Mouse (Mus musculus) midbrain, embryonic 11.5 days (tissue): ENCODE data around the gene Cldn19. TPM values are rescaled to one million over a fixed set of nuclear protein-coding genes. Genes with fewer than 3 reads are reported as not detected.

Source experiments
- ATAC-seq: fragments of 200-750 bp; cut with Nextera tagmentation; 2 replicates; pipeline ENCODE4 v1.8.0; 2017; ENCODE audit warnings: moderate TSS enrichment, moderate library complexity; ENCODE audit not compliant: low FRiP score
- DNase-seq: peaks from one replicate; pipeline ENCODE4 v3.0.0; 2015; ENCODE audit warnings: low spot score; ENCODE audit errors: missing footprints
- H3K27ac ChIP-seq: fragments of 300-500 bp; sonication (generic); 2 replicates; pipeline ENCODE4 v1.5.1; 2014; ENCODE audit warnings: low read depth, low read length
- H3K27me3 ChIP-seq: fragments of 300-500 bp; sonication (generic); 2 replicates; pipeline ENCODE4 v1.6.1; 2014; ENCODE audit warnings: mild to moderate bottlenecking, low read length, moderate library complexity, mixed read lengths; ENCODE audit not compliant: control insufficient read depth, insufficient read depth
- H3K36me3 ChIP-seq: fragments of 300-500 bp; sonication (generic); 2 replicates; pipeline ENCODE4 v1.6.1; 2014; ENCODE audit warnings: mild to moderate bottlenecking, low read length, moderate library complexity, mixed read lengths; ENCODE audit not compliant: control insufficient read depth, insufficient read depth
- H3K4me1 ChIP-seq: fragments of 300-500 bp; sonication (generic); 2 replicates; pipeline ENCODE4 v1.6.1; 2014; ENCODE audit warnings: low read length; ENCODE audit not compliant: control insufficient read depth, insufficient read depth
- H3K4me2 ChIP-seq: fragments of 300-500 bp; sonication (generic); 2 replicates; pipeline ENCODE4 v1.6.1; 2014; ENCODE audit warnings: mild to moderate bottlenecking, moderate library complexity
- H3K4me3 ChIP-seq: fragments of 300-500 bp; sonication (generic); 2 replicates; pipeline ENCODE4 v1.5.1; 2014; ENCODE audit warnings: low read depth, low read length
- H3K9ac ChIP-seq: fragments of 300-500 bp; sonication (generic); 2 replicates; pipeline ENCODE4 v1.6.1; 2014; ENCODE audit warnings: low read length
- H3K9me3 ChIP-seq: fragments of 300-500 bp; sonication (generic); 2 replicates; pipeline ENCODE4 v1.6.1; 2016; ENCODE audit warnings: low read length; ENCODE audit not compliant: control insufficient read depth
- WGBS: fragments of 180-500 bp; shearing (Covaris S2); extraction: QIAGEN DNeasy Blood & Tissue Kit; methylation state at CpG from one replicate; pipeline ENCODE4 v1.1.7; 2014; 5-methylcytosine and 5-hydroxymethylcytosine counted together
- polyA plus RNA-seq: library from polyadenylated mRNA; unstranded; fragments of >200 nt; fragmentation: Nextera tagmentation; extraction: Ambion mirVana; gene quantifications from 2 replicates; pipeline ENCODE4 v1.2.1, GENCODE M21; 2014

The Cldn19 gene
- polyA plus RNA-seq, 1 experiment from 2014 or later: 0.49 TPM

DNA sequence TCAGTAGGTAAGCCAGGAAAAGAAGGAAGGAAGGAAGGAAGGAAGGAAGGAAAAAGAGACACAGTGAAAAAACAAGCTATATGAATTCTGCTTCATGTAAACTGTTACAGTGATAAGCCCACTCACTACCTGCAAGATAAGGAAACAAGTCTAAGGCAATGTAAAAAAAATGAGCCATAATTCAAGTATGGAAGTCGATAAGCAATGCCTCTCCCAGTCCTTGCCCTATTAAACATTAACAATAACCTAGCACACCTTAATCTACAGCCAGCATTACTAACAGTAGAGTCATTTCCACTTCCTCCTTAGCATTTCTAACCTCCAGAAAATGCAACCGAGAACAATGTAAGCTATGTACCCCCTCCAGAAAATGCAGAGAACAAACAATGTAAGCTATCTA, 30.1 kb downstream of the Cldn19 start:
- 88% methylated on average over 2 of the region's 2 CpGs for WGBS
- Histone ChIP-seq H3K27me3 (no peaks in the 10 kb centered on the region), H3K4me2 (no peak overlapping the region), H3K9me3 (no peaks in the 10 kb centered on the region), H3K27ac (no peak overlapping the region), H3K36me3 (peaks cover 30% of the 10 kb centered on the region), H3K9ac (no peak overlapping the region), H3K4me3 (no peak overlapping the region), H3K4me1 (0 out of 2 replicates have a peak, but pooled peaks cover 2% of the 10 kb centered on the region)
- ATAC-seq (no peak), DNase-seq (no peak)

- 96% methylated on average over 1 of the region's 1 CpGs for WGBS
- Histone ChIP-seq H3K27me3 (no peaks in the 10 kb centered on the region), H3K27ac (no peak overlapping the region), H3K36me3 (0 out of 2 replicates have a peak, but pooled peaks cover 3% of the 10 kb centered on the region), H3K9ac (peak overlapping the region; percentile 89; the same call in 1 of the 2 replicates), H3K9me3 (no peaks in the 10 kb centered on the region), H3K4me2 (peak overlapping the region; percentile 89), H3K4me1 (peaks cover 15% of the 10 kb centered on the region), H3K4me3 (peak overlapping the region; percentile 94)
- no peak for DNase-seq
- ATAC-seq: no peak
These were observed 36.7 kb downstream of the Cldn19 start for GRCm38 (mm10) chr4:119291921-119292320.

DNA sequence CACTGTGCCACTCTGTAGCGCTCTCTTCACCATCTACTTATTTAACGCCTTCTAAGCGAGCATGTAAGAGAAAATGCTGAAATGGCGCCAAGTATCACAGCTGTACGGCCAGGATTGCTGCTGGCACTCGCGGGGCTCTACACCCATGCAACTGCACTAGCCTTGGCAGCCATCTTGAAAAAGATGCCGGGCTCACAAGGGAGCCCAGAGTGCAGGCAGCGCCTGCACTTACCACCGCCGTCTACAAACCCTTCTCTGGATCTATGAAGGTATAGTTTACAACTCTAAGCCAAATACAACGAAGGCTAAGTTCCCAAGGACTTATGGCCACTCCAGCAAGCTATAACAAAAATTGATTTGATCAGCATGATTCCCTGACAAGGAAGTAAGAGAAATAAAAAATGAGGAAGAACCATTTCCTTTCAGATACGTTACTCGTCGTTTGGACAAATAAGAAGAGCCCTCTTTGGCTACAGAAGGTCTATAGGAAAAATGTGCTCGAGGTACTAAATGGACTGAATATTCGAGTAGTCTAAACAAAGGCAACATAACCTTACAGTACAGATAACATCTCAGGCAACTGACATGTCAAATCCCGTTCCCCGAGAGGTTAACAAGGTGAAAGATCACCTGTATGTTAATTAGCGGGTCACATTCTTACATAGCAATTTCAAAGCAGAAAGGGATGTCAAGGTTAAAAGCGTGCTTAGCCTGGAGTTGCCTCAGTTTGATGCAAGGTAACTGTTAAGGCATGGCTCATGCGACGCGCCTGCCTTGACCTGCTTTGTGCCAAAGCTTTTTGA, 37.8 kb downstream of the Cldn19 start:
- H3K9ac ChIP-seq: peak overlapping the region; percentile 89
- H3K4me2 ChIP-seq: peak overlapping the region; percentile 89
- peak; percentile 92 for DNase-seq

DNA sequence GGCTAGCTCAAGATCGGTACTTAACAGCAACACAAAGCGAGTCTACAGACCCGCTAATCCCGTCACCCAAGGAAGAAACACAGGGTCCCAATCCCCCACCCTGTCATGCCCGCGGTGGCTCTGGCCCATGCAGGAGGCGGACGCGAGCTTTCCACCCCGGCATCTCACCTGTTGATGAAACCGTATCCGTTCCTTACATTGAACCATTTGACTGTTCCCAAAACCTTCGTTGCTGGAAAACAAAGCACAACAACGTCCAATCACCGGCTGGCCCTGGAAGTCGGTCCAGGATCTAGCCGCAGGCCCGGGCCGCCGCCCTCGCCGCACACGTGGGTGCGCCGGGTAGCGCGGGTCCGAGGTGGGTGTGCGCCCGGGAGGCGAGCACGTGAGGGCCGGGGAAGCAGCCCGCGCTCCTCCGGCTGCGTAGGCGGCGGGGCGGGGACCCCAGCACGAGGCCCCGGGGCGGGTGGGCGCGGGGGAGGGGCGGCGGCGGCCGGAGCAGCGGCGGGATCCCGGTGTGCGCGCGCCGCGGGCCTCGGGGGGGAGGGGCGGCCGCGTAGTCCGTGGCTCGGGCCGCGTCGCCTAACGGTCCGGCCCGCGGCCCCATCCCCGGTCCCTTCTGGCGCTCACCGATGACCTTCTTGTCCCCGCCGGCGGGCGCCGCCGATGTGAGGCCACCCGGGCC, 38.5 kb downstream of the Cldn19 start:
- H3K4me3 ChIP-seq: peak overlapping the region; percentile 94
- H3K27me3 ChIP-seq: no peaks in the 10 kb centered on the region
- peaks cover 13% of the 10 kb centered on the region for H3K4me1 ChIP-seq
- 0 out of 2 replicates have a peak, but pooled peaks cover 2% of the 10 kb centered on the region for H3K36me3 ChIP-seq
- 1% methylated on average over 69 of the region's 80 CpGs for WGBS
- peak overlapping the region; percentile 89 for H3K4me2 ChIP-seq
- DNase-seq (peak; percentile 93), ATAC-seq (peak; percentile 58)
- peak overlapping the region; percentile 84 for H3K27ac ChIP-seq
- H3K9ac ChIP-seq: peak overlapping the region; percentile 89
- no peaks in the 10 kb centered on the region for H3K9me3 ChIP-seq

More for the DNA sequence above, 37.8 kb downstream of the Cldn19 start:
- peaks cover 13% of the 10 kb centered on the region for H3K4me1 ChIP-seq
- 0 out of 2 replicates have a peak, but pooled peaks cover 3% of the 10 kb centered on the region for H3K36me3 ChIP-seq
- no peaks in the 10 kb centered on the region for H3K9me3 ChIP-seq
- ATAC-seq: no peak
- peak overlapping the region; percentile 94 for H3K4me3 ChIP-seq
- no peak overlapping the region for H3K27ac ChIP-seq
- H3K27me3 ChIP-seq: no peaks in the 10 kb centered on the region
- 3% methylated on average over 24 of the region's 24 CpGs for WGBS

GRCm38 (mm10) chr4:119294415-119295133, 39.4 kb downstream of the Cldn19 start, which contains the start of gene Ybx1:
Ybx1 (minus strand) TSS chr4:119294604.
- H3K36me3 ChIP-seq: no peaks in the 10 kb centered on the region

GRCm38 (mm10) chr4:119295134-119295453, 39.9 kb downstream of the Cldn19 start:
- no peak for ATAC-seq
- Histone ChIP-seq H3K4me1 (peaks cover 13% of the 10 kb centered on the region), H3K27me3 (no peaks in the 10 kb centered on the region), H3K36me3 (no peaks in the 10 kb centered on the region), H3K27ac (peak overlapping the region; percentile 79), H3K9ac (peak overlapping the region; percentile 79), H3K4me2 (peak overlapping the region; percentile 61), H3K9me3 (no peaks in the 10 kb centered on the region), H3K4me3 (peak overlapping the region; percentile 94)
- 9% methylated on average over 6 of the region's 6 CpGs for WGBS
- DNase-seq: no peak

More at GRCm38 (mm10) chr4:119294415-119295133, 39.4 kb downstream of the Cldn19 start, which contains the start of gene Ybx1:
- H3K4me3 ChIP-seq: peak within 1 kb of the TSS; percentile 94
- peak; percentile 100 for DNase-seq
- H3K4me2 ChIP-seq: peak within 1 kb of the TSS; percentile 89
- no peaks in the 10 kb centered on the region for H3K9me3 ChIP-seq
- ATAC-seq: peak; percentile 99
- under 1% methylated on average over 61 of the region's 61 CpGs for WGBS
- peaks cover 13% of the 10 kb centered on the region for H3K4me1 ChIP-seq
- peak within 1 kb of the TSS; percentile 84 for H3K27ac ChIP-seq
- H3K27me3 ChIP-seq: no peaks in the 10 kb centered on the region
- H3K9ac ChIP-seq: peak within 1 kb of the TSS; percentile 89

- 80% methylated on average over 2 of the region's 2 CpGs for WGBS
- DNase-seq: no peak
- ATAC-seq: no peak
These were observed 42.1 kb downstream of the Cldn19 start for GRCm38 (mm10) chr4:119297361-119297760.

GRCm38 (mm10) chr4:119300761-119301160, 45.5 kb downstream of the Cldn19 start:
- Histone ChIP-seq H3K36me3 (no peaks in the 10 kb centered on the region), H3K9me3 (no peaks in the 10 kb centered on the region), H3K4me1 (no peaks in the 10 kb centered on the region), H3K4me3 (no peak overlapping the region), H3K4me2 (no peak overlapping the region), H3K9ac (no peak overlapping the region), H3K27me3 (no peaks in the 10 kb centered on the region), H3K27ac (no peak overlapping the region)
- DNase-seq (no peak), ATAC-seq (no peak)
- 91% methylated on average over 3 of the region's 3 CpGs for WGBS

More at GRCm38 (mm10) chr4:119297361-119297760, 42.1 kb downstream of the Cldn19 start:
- H3K4me1 ChIP-seq: peaks cover 7% of the 10 kb centered on the region
- H3K27me3 ChIP-seq: no peaks in the 10 kb centered on the region
- no peaks in the 10 kb centered on the region for H3K9me3 ChIP-seq
- no peaks in the 10 kb centered on the region for H3K36me3 ChIP-seq
- H3K4me2 ChIP-seq: no peak overlapping the region
- no peak overlapping the region for H3K27ac ChIP-seq
- no peak overlapping the region for H3K4me3 ChIP-seq
- H3K9ac ChIP-seq: no peak overlapping the region
